Mouse (Mus musculus): ENCODE data around the gene Spocd1.

DNA sequence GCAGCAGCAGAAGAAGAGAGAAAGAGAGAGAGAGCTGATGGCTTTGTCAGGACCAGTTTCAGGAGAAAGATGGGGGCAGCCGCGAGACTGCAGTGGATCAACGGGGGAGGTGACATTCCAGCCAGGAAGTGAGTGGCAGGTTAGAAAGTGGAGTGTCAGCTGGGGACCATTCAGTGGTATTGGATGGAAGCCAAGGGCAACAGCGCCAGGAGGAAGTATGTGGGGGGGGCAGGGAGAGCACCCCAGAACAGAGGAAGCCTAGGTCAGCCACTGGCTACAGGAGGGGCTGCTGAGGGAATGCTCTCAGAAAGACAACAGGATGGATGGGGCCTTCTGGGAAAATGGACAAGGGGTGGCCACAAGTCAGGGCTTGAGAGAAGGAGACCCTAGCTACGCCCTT, 72.7 kb downstream of the Spocd1 start:
- TF ChIP-seq EP300 (optimal IDR thresholded peaks at IDR 0.05) (no peak), CTCF (IDR thresholded peaks at IDR 0.05; ENCODE audit: low read depth) (peak; percentile 7; the same call in 1 of the 2 replicates)

Data from stomach, postnatal 0 days (tissue).